Mouse (Mus musculus): Measurements from ENCODE around the gene Olfr716.
"Not testable (repeated sequence)": the region's sequence is repeated elsewhere in the genome, so short reads cannot be mapped to it uniquely, and the experiment has no call there.

Olfr716 gene

DNA sequence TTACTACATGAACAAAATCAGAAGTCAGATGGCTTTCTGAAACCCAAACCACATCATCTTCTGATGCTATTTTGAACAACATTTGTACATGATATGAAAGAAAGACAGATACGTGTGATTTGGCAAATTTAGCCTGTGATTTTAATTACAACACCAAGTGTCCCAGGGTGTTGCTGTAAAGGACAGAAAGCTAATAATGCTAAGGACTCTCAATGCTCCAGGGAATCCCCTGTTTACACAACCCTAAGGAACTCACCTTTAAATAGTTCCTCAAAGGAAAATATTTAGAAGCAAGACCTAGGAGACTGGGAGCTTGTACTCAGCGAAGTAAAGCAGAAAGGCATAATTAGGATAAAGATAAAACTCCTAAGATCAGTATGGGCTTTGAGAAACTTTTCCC is at the start of gene Olfr716:
Gene Olfr716, plus strand, starts transcription at position 301 of the 400 bp plus-strand sequence.
- not testable (repeated sequence) for DNase-seq

DNA sequence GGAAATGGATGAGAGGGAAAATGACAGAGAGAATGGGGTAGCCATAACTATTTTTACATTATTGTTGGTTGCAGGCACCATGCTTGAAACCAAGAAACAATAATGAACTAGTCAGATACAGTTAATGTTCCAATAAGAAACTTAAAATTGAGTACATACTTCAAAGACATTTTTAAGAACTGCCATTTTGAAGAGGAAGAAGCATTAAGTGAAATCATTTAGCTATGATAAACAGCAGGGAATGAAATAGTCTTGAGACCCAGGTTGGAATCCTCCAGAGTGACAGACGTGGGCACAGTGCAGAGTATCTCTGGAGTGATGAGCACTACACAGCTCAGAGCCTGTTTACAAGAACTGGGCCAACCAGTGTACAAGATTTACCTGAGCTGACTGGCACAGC is 45.2 kb upstream of the Olfr716 start, which contains the start of gene Olfr17:
Gene Olfr17, plus strand, starts transcription at position 301 of the 400 bp plus-strand sequence.
- no peak for DNase-seq

DNA sequence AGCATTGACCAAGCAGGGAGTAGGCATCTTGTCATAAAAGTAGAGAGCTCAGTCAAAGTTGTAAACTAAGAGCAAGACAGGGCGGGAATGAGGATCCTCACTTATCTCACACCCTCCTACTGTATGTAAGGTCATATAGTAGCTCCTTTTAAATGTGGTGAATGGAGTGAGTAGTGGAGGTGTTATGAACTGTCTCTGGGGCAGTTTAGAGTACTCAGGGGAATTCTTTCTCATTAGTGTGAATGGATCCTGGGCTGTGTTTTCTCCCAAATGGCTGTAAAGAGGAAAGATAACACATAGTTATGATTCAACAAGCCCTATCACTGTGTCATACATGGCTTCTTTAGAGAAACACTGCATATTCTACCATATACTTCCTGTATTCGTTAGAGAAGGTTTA is 27.9 kb upstream of the Olfr716 start, which contains the start of gene Olfr715b:
Gene Olfr715b, minus strand, starts transcription at position 101 of the 400 bp plus-strand sequence.
- DNase-seq, result not testable (repeated sequence)

DNA sequence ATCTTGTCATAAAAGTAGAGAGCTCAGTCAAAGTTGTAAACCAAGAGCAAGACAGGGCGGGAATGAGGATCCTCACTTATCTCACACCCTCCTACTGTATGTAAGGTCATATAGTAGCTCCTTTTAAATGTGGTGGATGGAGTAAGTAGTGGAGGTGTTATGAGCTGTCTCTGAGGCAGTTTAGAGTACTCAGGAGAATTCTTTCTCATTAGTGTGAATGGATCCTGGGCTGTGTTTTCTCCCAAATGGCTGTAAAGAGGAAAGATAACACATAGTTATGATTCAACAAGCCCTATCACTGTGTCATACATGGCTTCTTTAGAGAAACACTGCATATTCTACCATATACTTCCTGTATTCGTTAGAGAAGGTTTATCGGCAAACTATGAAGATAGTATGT is 7.1 kb upstream of the Olfr716 start, which contains the start of gene Olfr715:
Gene Olfr715, minus strand, starts transcription at position 101 of the 400 bp plus-strand sequence.
- not testable (repeated sequence) for DNase-seq

DNA sequence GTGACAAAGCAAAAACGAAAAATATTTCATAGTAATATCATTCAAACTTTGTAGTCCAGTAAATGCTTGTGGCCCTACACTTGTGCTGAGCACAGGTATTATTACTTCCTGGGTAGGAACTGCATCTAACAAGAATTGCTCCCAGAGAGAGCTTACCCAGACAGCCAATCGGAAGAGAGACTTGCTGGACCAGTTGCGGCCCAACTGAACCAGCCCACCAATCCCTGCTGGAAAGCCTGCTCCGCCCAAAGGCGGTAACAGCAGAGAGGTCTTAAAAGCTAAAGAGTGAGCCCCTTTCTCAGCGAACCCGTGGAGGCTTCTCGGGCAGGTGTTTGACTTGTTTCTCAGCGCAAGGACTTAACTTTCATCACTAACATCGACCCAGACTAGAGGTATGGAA is 28.6 kb downstream of the Olfr716 start, which contains the start of gene Nlrp14:
Gene Nlrp14, plus strand, starts transcription at position 301 of the 400 bp plus-strand sequence.
- DNase-seq, result no peak

DNA sequence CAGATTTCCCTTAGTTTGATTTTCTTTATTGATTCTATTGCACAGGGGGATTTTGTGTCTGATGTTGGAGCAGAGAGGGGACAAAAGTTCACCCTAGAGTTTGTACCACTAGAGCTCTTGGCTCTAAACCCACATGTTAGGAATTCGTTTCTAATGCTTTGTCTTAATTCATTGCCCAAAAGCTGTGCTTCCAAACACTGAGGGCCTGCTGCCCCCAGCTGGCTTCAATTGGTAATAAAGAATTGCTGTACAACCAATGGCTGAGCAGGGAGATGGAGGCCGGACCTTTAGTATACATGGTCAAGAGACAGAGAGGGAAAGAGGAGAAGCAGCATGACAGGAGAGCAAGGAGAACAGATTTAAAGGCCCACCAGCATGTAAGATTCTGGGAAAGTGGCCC is 42.3 kb downstream of the Olfr716 start:
- no peak for DNase-seq

Data from layer of hippocampus, adult 9-11 months (tissue).